Mouse (Mus musculus) retina, postnatal 7 days (tissue): ENCODE measurements around the gene Tctn3.
"Not testable (repeated sequence)": the region's sequence is repeated elsewhere in the genome, so short reads cannot be mapped to it uniquely, and the experiment has no call there.

ENCODE experiments used
- DNase-seq: peaks from one replicate; pipeline ENCODE4 v3.0.0-alpha.2; 2012; ENCODE audit warnings: low read depth, low spot score

Tctn3 gene

GRCm38 (mm10) chr19:40625935-40626334 lies 13.9 kb upstream of the Tctn3 start:
- DNase-seq = no peak

- not testable (repeated sequence) for DNase-seq
Observed at GRCm38 (mm10) chr19:40621616-40622015, 9.6 kb upstream of the Tctn3 start.

GRCm38 (mm10) chr19:40616021-40616420 lies 4.0 kb upstream of the Tctn3 start:
- DNase-seq = no peak

- no peak for DNase-seq
Observed at GRCm38 (mm10) chr19:40614811-40615210, 2.8 kb upstream of the Tctn3 start.

DNA sequence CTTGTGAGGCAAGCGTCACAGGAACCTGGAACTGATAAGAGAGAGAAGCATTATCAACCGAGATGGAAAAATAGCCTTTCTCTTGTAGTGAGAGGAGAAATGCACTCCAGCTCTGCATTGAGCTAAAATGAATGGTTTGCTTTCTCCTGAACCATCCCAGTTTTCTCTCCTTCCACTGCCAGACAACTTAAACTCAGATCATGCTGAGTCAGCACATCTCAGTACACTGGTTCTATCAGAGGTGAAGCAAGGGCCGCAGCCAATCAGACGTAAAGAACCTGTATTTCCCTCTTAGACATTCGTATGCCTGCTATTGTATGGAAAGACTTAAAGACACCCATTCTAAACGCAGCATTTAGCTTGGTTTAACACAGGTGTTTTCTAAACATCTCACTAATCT lies 4.4 kb downstream of the Tctn3 start:
- no peak for DNase-seq

DNA sequence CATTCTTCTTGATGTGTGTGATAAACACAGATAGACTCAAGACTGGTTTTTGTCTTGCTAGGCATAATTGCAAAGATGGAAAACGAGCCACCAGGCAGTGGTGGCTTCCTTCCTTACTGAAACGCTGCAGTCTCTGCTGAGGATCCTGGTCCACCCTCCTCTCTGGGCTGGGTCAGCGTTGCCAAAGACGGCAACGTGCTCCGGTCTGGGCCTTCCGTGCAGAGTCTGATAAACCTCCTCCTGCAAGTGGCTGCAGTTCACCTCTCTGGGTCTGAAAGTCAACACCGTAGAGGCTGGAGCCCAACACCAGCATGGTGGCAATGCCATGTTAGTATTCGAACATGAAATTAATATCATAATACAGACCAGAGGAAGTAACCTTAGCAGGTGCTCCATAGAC lies 6.8 kb downstream of the Tctn3 start:
- DNase-seq = no peak

DNA sequence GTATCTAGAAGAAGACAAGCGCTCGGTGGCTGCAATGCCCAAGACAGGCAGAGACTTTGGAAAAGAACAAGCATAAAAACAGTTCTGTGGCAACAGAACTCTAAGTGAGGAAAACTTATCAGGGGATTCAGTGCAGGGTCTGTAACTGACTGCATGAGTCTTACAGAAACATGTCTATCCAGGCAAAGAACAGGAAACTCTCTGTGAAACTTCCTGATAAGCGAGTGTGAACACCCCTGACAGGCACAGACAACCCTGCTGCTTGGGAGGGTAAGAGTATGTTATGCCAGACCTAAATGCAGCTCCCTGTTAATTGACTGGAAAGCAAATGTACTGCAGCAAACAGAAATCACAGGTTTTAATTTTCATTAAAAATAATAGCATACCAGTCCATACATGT lies 10.2 kb downstream of the Tctn3 start:
- no peak for DNase-seq

DNA sequence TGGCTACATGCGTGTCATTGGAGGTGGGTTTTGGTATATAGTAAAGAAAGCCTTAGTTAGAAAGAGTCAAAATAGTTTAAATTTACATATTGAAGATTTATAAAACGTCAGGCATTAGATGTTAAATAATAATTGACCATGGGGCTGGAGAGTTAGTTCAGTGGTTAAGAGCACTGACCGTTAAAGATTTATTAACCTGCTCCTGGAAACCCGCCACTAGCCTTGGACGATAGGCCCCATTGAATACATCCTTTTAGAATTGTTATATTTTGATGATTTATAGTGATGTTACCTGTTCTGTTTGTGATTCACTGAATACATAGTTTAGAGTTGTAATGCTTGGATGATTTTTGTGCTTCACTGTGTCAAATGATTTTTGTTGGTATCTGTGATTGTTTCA lies 11.2 kb downstream of the Tctn3 start:
- not testable (repeated sequence) for DNase-seq

GRCm38 (mm10) chr19:40595831-40596230 lies 16.2 kb downstream of the Tctn3 start:
- DNase-seq = no peak

- no peak for DNase-seq
Observed at GRCm38 (mm10) chr19:40595231-40595630, 16.8 kb downstream of the Tctn3 start.

DNA sequence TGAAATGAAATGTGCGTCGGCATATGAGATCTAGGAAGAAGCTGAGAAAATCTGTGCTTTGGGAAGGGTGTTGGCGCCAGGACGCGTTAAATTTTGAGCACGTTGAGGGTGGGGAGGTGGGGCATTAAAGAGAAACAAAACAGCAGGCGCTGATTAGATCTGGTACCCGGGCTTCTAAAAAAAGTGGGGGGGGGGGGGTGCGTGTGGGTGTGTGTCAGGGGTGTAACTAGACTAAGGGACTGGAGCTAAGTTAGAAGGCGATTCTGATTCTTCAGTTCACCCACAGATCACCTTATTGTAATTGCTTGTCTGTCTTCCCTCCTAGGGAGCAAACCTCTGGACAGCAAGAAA lies 22.5 kb downstream of the Tctn3 start:
- no peak for DNase-seq

DNA sequence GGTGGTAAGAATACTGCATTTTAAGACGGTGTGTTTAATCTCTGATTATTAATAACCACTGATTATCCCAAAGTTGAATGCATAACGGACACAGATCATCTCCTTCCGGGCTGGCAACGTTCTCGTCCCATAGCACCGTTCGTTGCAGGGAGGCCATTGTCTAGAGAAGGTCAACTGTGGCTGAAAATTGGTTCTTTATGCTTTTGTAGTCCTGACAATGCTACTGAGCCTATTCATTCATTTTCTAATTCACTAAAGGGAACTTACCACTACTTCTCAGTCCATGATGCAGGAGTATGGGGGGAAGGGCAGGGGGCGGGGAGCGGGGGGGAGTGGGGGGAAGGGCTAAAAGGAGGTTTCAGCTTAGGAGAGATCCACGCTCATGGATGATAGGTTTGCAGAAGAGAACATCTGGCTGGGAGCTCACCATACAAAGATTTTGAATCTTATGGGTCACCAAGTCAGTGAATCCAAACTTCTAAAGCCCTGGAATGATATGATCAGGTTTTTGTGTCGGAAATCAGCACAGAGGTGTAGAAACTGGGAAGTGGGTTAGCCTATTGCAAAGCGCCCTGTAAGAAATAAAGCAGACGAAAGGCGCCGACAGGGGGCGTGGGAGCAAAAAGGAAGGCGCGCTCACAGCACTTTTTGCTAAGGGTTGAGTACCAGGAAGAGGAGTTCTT lies 23.0 kb downstream of the Tctn3 start:
- DNase-seq = peak; percentile 69

- DNase-seq = peak; percentile 90
Observed at GRCm38 (mm10) chr19:40588293-40588654, 23.8 kb downstream of the Tctn3 start, which contains the start of gene Aldh18a1. Aldh18a1 (minus strand) TSS chr19:40588463.

DNA sequence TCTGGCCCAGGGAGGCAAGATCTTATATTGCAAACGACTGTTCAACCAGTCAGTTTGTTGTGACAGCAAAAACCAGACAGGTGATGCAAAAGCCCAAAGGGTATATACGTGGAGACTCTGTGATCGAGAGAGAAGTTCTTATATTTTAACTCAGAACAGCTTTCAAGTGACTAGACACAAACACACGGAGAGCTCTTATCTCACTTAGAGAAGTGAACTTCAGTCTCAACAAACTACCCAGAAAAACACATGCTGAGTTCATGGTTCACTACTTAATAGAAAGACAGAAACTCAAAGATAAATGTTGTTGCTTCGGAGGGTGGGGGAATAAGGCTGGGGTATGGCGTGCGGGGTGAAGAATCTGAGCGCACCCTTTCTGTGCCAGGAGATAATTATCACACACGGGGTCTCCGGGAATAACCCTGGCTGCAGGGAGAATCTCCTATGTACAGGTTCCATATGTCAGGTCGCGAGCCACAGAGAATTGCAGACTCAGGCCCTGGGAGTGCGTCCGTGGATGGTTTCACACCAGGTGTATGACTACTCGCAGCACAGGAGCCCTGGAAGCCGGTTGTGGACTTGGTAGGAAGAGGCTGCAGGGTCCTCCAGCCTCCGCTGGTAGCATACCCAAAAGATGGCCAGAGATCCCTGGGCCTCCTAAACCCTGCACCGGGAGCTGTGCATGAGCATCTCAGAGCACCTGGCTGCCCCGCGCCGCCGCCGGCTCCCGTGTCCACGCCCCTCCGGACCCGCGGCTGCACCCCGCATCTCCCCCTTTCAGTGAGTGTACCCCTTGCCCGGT lies 24.3 kb downstream of the Tctn3 start:
- no peak for DNase-seq

DNA sequence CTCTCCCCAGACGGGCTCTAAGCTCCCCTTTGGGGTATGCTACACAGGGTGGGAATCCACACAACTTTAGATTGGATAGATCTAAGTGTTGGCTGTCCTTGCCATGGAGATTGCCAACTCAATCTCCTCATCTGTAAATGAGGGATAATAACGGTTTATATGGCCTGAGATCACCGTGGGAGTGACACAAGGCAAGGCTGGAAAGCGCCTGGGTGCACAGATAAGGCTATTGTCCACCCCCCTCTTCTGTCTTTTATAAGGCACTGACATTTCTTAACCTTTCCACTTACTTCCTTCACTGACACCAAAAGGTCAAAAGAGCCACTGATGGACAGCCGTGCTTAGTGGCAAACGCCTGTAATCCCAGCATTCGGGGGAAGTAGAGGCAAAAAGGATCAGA lies 25.1 kb downstream of the Tctn3 start:
- no peak for DNase-seq

GRCm38 (mm10) chr19:40581662-40582061 lies 30.4 kb downstream of the Tctn3 start:
- no peak for DNase-seq

- no peak for DNase-seq
Observed at GRCm38 (mm10) chr19:40580902-40581301, 31.1 kb downstream of the Tctn3 start.

DNA sequence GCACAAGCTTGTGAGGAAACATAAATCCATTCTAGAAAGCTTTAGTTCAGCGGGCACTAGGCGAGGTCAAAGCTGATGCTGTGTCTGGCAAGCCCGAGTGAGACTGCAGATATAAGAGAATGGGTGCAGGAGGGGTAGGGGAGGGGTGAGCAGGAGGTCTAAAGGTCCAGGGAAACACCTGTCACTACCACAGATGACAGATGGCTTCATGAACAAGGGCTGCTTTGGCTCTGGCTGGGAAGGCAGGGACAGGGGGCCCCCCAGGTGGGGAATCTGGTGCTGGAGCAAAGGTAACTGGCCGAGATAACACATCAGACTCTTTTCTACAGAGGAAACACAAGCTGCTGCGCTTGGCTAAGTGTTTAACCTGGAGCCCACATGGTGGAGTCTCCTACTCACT lies 36.6 kb downstream of the Tctn3 start:
- no peak for DNase-seq

DNA sequence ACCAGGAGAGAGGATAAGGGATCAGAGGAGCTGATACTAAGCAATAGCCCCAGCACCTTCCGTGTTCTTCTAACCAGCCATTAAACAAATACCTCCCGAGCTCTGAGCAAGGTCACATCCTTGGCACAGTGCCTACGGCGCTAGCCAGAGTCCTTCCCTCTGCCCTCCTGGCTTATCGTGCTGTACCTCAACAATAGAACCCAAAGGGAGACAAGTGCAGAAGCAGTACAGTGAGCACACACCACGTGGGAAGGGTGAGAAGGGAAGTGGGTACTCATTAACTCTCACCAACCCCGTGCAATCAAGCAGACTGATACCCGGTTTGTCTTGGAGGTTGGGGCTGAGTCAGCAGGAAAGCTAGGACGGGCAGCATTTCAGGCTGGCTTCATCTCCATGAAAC lies 41.3 kb downstream of the Tctn3 start:
- no peak for DNase-seq

GRCm38 (mm10) chr19:40567616-40568015 lies 44.4 kb downstream of the Tctn3 start:
- DNase-seq = no peak

DNA sequence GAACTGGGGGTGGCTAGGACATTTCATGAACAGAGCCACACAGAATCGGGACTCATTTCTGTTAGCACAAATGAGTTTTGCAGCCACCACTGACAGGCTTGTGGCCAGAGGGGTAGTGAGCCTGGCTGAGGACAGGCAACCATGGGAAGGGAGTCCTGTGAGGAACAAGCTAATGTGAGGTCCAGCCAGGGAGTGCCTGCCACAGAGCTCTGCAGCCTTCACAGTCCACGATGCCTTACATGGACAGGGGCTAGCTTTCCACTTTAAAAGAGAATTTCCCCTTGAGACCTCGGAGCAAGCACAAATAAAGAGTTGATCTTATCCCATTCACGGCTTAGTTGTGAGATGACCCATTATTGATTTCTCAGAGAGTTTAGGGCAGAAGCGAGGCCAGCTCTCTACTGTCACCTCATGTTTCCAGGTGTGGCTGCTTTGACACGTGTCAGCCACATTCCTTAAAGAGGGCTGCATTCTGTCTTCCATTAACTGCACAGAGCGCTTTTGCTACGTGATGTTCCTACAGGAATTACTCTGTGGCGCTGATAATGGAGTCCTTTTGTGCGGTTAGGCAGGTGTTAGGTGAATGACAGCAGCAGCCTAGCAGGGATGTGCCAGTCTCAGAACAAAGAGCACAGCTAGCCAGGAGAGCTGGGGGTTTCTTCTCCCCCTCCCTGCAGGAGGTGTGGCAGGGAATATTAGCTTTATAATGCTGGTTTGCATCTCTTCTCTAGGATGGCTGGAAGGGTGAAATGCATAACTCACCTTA lies 48.0 kb downstream of the Tctn3 start:
- no peak for DNase-seq

- not testable (repeated sequence) for DNase-seq
Observed at GRCm38 (mm10) chr19:40561521-40561920, 50.5 kb downstream of the Tctn3 start.

- no peak for DNase-seq
Observed at GRCm38 (mm10) chr19:40556029-40556428, 56.0 kb downstream of the Tctn3 start.
